In genomic region chr13:40074850-40075416, GRCm38 (mm10) we compare ENCODE assay signal across 27 mouse cellular contexts.
DNase-seq lines count a peak whose midpoint lies in the region; ATAC-seq and TF ChIP-seq lines count a peak whose summit lies in the region.
"Had no signal": no experiment of that assay in that cellular context is flagged by ENCODE, and none has a peak within 500 bp of the region (broad histone marks: within the 10 kb centered on the region; RNA-seq: fewer than 3 reads in every experiment).

No protein-coding gene starts in this region.

- no peaks in the 10 kb centered on the region for H3K9me3 ChIP-seq in forebrain, embryonic 13.5 days (replicated peaks)
- H3K9me3 ChIP-seq in forebrain, embryonic 11.5 days (ENCODE audit: control insufficient read depth, low read length): no peaks in the 10 kb centered on the region
- H3K9me3 ChIP-seq in forebrain, embryonic 15.5 days: no peaks in the 10 kb centered on the region
- H3K9me3 ChIP-seq: embryonic facial prominence, embryonic 13.5 days; hindbrain, embryonic 12.5 days; limb, embryonic 13.5 days; midbrain, embryonic 13.5 days; stomach, embryonic 15.5 days had no signal

- TF ChIP-seq CTCF in left cerebral cortex, adult 2 months (IDR thresholded peaks at IDR 0.05): no peak

- H3K4me2 ChIP-seq in forebrain, embryonic 13.5 days: no peak overlapping the region
- H3K4me2 ChIP-seq in forebrain, embryonic 11.5 days (ENCODE audit: low read depth, low read length, severe bottlenecking): no peak overlapping the region
- no peak overlapping the region for H3K4me2 ChIP-seq in forebrain, embryonic 15.5 days (replicated peaks)
- H3K4me2 ChIP-seq: embryonic facial prominence, embryonic 13.5 days; heart, embryonic 11.5 days; hindbrain, embryonic 12.5 days; limb, embryonic 13.5 days; liver, embryonic 11.5 days; midbrain, embryonic 13.5 days; stomach, embryonic 15.5 days had no signal

- intact Hi-C loops in left cerebral cortex, postnatal 14 days (cut with DNase I): no loop called here
- intact Hi-C loops in left cerebral cortex, adult 2 months (cut with DNase I): no loop called here

- no peak overlapping the region for H3K27ac ChIP-seq in forebrain, embryonic 13.5 days
- H3K27ac ChIP-seq in forebrain, embryonic 11.5 days (ENCODE audit: low read depth, low read length): no peak overlapping the region
- H3K27ac ChIP-seq in left cerebral cortex, adult 2 months: no peak overlapping the region
- H3K27ac ChIP-seq in forebrain, embryonic 15.5 days (replicated peaks): 0 out of 2 replicates have a peak overlapping the region, but pooled peaks have one; percentile 5
- H3K27ac ChIP-seq: embryonic facial prominence, embryonic 13.5 days; hindbrain, embryonic 12.5 days; limb, embryonic 13.5 days; midbrain, embryonic 13.5 days; stomach, embryonic 15.5 days had no signal

- peaks cover 12% of the 10 kb centered on the region for H3K27me3 ChIP-seq in forebrain, embryonic 13.5 days
- H3K27me3 ChIP-seq in forebrain, embryonic 11.5 days (ENCODE audit: control insufficient read depth, insufficient read depth, low read length): no peaks in the 10 kb centered on the region
- H3K27me3 ChIP-seq in forebrain, embryonic 15.5 days: no peaks in the 10 kb centered on the region
- H3K27me3 ChIP-seq: embryonic facial prominence, embryonic 13.5 days; hindbrain, embryonic 12.5 days; limb, embryonic 13.5 days; midbrain, embryonic 13.5 days; stomach, embryonic 15.5 days had no signal

- peak; percentile 91 for ATAC-seq in forebrain, embryonic 13.5 days
- ATAC-seq in forebrain, embryonic 11.5 days (replicated peaks; ENCODE audit: low FRiP score): no peak
- ATAC-seq in forebrain, embryonic 15.5 days (replicated peaks): peak; percentile 90
- ATAC-seq in megakaryocyte, adult 5-6 weeks (ENCODE audit: poor library complexity, severe bottlenecking): no peak
- ATAC-seq in megakaryocyte progenitor cell, adult 5-6 weeks (replicated peaks; ENCODE audit: poor library complexity): no peak
- ATAC-seq: intestine, postnatal 0 days; midbrain, embryonic 13.5 days had no signal

- H3K4me3 ChIP-seq in forebrain, embryonic 13.5 days: no peak overlapping the region
- H3K4me3 ChIP-seq in forebrain, embryonic 11.5 days (ENCODE audit: low read depth, low read length): no peak overlapping the region
- H3K4me3 ChIP-seq in left cerebral cortex, adult 2 months: no peak overlapping the region
- H3K4me3 ChIP-seq in forebrain, embryonic 15.5 days: no peak overlapping the region
- H3K4me3 ChIP-seq: embryonic facial prominence, embryonic 13.5 days; hindbrain, embryonic 12.5 days; limb, embryonic 13.5 days; midbrain, embryonic 13.5 days; stomach, embryonic 15.5 days had no signal

- no peak for DNase-seq in forebrain, embryonic 11.5 days (ENCODE audit: low spot score)
- peak; percentile 1 to 4 for DNase-seq in left cerebral cortex, postnatal 14 days (ENCODE audit: low spot score in 2 of 2)
- DNase-seq in left cerebral cortex, adult 2 months (ENCODE audit: extremely low spot score in 1 of 2, low spot score in 2 of 2): no peak
- DNase-seq in brain, adult 2 months (ENCODE audit: low read depth, low spot score): peak; percentile 11
- DNase-seq: adrenal gland, adult 8-10 months; cerebellum, postnatal 10 days; gastrocnemius, postnatal 25 days; heart, adult 11 months; heart, postnatal 36 days; kidney, adult 9 months; kidney, postnatal 14 days; lung, postnatal 36 days; thymus, adult 18-20 months; thymus, postnatal 25 days had no signal

- H3K9ac ChIP-seq in forebrain, embryonic 13.5 days: no peak overlapping the region
- H3K9ac ChIP-seq in forebrain, embryonic 11.5 days (ENCODE audit: low read length): no peak overlapping the region
- no peak overlapping the region for H3K9ac ChIP-seq in forebrain, embryonic 15.5 days (replicated peaks)
- H3K9ac ChIP-seq: embryonic facial prominence, embryonic 13.5 days; hindbrain, embryonic 12.5 days; limb, embryonic 13.5 days; midbrain, embryonic 13.5 days; stomach, embryonic 15.5 days had no signal

- 0 out of 2 replicates have a peak, but pooled peaks cover 4% of the 10 kb centered on the region for H3K4me1 ChIP-seq in forebrain, embryonic 13.5 days
- H3K4me1 ChIP-seq in forebrain, embryonic 11.5 days (replicated peaks; ENCODE audit: control insufficient read depth, insufficient read depth, low read length): no peaks in the 10 kb centered on the region
- H3K4me1 ChIP-seq in forebrain, embryonic 15.5 days: peaks cover 3% of the 10 kb centered on the region; the same call in 1 of the 2 replicates
- H3K4me1 ChIP-seq: embryonic facial prominence, embryonic 13.5 days; hindbrain, embryonic 12.5 days; limb, embryonic 13.5 days; midbrain, embryonic 13.5 days; stomach, embryonic 15.5 days had no signal

- H3K36me3 ChIP-seq in forebrain, embryonic 13.5 days (ENCODE audit: poor library complexity, severe bottlenecking): no peaks in the 10 kb centered on the region
- H3K36me3 ChIP-seq in forebrain, embryonic 11.5 days (ENCODE audit: control insufficient read depth, insufficient read depth, low read length): no peaks in the 10 kb centered on the region
- no peaks in the 10 kb centered on the region for H3K36me3 ChIP-seq in forebrain, embryonic 15.5 days
- H3K36me3 ChIP-seq: embryonic facial prominence, embryonic 13.5 days; G1E; hindbrain, embryonic 12.5 days; limb, embryonic 13.5 days; midbrain, embryonic 13.5 days; stomach, embryonic 15.5 days had no signal

- WGBS in forebrain, embryonic 13.5 days: 30% methylated on average over 3 of the region's 3 CpGs
- 52% methylated on average over 3 of the region's 3 CpGs for WGBS in forebrain, embryonic 11.5 days
- WGBS in forebrain, embryonic 15.5 days: 23% methylated on average over 3 of the region's 3 CpGs

Comparison
In these comparisons a context has a peak if more than half of its experiments do, and no peak if none do; other contexts are left out.
1. ATAC-seq: peak in forebrain, embryonic 13.5 days (single experiment) and forebrain, embryonic 15.5 days (single experiment); none in forebrain, embryonic 11.5 days (single experiment), megakaryocyte, adult 5-6 weeks (single experiment) and megakaryocyte progenitor cell, adult 5-6 weeks (single experiment).
2. DNase-seq: peak in left cerebral cortex, postnatal 14 days (2 of 2) and brain, adult 2 months (single experiment); none in forebrain, embryonic 11.5 days (single experiment) and left cerebral cortex, adult 2 months (0 of 2).